Mouse (Mus musculus) embryo, embryonic 11.5 days (tissue): ENCODE data around the gene Fam173a.
"Not testable (repeated sequence)": the region's sequence is repeated elsewhere in the genome, so short reads cannot be mapped to it uniquely, and the experiment has no call there.

Experiments used
- DNase-seq: peaks from one replicate; pipeline ENCODE4 v3.0.0-alpha.2; 2012; ENCODE audit warnings: low read depth, low spot score

The Fam173a gene

GRCm38 (mm10) chr17:25828712-25829557 is 36.2 kb upstream of the Fam173a start, which contains the start of gene Jmjd8:
Gene Jmjd8 (plus strand): TSS chr17:25828867.
- peak; percentile 67 for DNase-seq

GRCm38 (mm10) chr17:25828223-25828594 is 35.5 kb upstream of the Fam173a start:
- no peak for DNase-seq

- DNase-seq: no peak
Measured at GRCm38 (mm10) chr17:25827546-25828222, 35.0 kb upstream of the Fam173a start.

GRCm38 (mm10) chr17:25827011-25827410 is 34.3 kb upstream of the Fam173a start:
- no peak for DNase-seq

- DNase-seq: no peak
Measured at GRCm38 (mm10) chr17:25825984-25826570, 33.4 kb upstream of the Fam173a start.

- DNase-seq: no peak
Measured at GRCm38 (mm10) chr17:25825311-25825710, 32.6 kb upstream of the Fam173a start.

- no peak for DNase-seq
Measured at GRCm38 (mm10) chr17:25824362-25825142, 31.9 kb upstream of the Fam173a start.

GRCm38 (mm10) chr17:25823452-25823851 is 30.8 kb upstream of the Fam173a start, which contains the start of gene Wdr24:
Gene Wdr24 (plus strand): TSS chr17:25823627.
- DNase-seq: peak; percentile 75

GRCm38 (mm10) chr17:25818851-25819780 is 26.4 kb upstream of the Fam173a start:
- DNase-seq: no peak

- no peak for DNase-seq
Measured at GRCm38 (mm10) chr17:25817662-25818061, 25.0 kb upstream of the Fam173a start.

GRCm38 (mm10) chr17:25813471-25813870 is 20.8 kb upstream of the Fam173a start:
- DNase-seq: no peak

GRCm38 (mm10) chr17:25810890-25811289 is 18.2 kb upstream of the Fam173a start:
- no peak for DNase-seq

- no peak for DNase-seq
Measured at GRCm38 (mm10) chr17:25809606-25810340, 17.1 kb upstream of the Fam173a start.

GRCm38 (mm10) chr17:25808789-25809605 is 16.3 kb upstream of the Fam173a start, which contains the start of gene Fbxl16:
Gene Fbxl16 (plus strand): TSS chr17:25809085.
- no peak for DNase-seq

- DNase-seq: no peak
Measured at GRCm38 (mm10) chr17:25808028-25808427, 15.3 kb upstream of the Fam173a start.

- DNase-seq: not testable (repeated sequence)
Measured at GRCm38 (mm10) chr17:25807452-25807851, 14.8 kb upstream of the Fam173a start.

- no peak for DNase-seq
Measured at GRCm38 (mm10) chr17:25806507-25806906, 13.8 kb upstream of the Fam173a start.

GRCm38 (mm10) chr17:25802825-25803517 is 10.3 kb upstream of the Fam173a start:
- DNase-seq: peak; percentile 59
